25 mouse cellular contexts compared by ENCODE assay signal in genomic region chr19:9924769-9925272, GRCm38 (mm10). TPM values are rescaled to one million over a fixed set of nuclear protein-coding genes. Genes with fewer than 3 reads are reported as not detected.
DNase-seq lines count a peak whose midpoint lies in the region; ATAC-seq and TF ChIP-seq lines count a peak whose summit lies in the region.
"Had no signal": no experiment of that assay in that cellular context is flagged by ENCODE, and none has a peak within 500 bp of the region (broad histone marks: within the 10 kb centered on the region; RNA-seq: fewer than 3 reads in every experiment).

No protein-coding gene starts in this region.

- no peak for ATAC-seq in stomach, embryonic 15.5 days (ENCODE audit: insufficient read depth, low FRiP score, low read depth)
- no peak for ATAC-seq in stomach, postnatal 0 days (ENCODE audit: low FRiP score, low TSS enrichment)
- ATAC-seq: forebrain, postnatal 0 days; hindbrain, postnatal 0 days had no signal

- TF ChIP-seq EP300 in stomach, postnatal 0 days (optimal IDR thresholded peaks at IDR 0.05): no peak

- TF ChIP-seq POLR2A in kidney, adult 2 months (IDR thresholded peaks at IDR 0.05; ENCODE audit: low read depth, low read length): no peak
- TF ChIP-seq POLR2A in lung, adult 2 months (IDR thresholded peaks at IDR 0.05; ENCODE audit: borderline replicate concordance, extremely low read depth, low read depth, low read length): no peak

- no peaks in the 10 kb centered on the region for H3K27me3 ChIP-seq in kidney, adult 2 months (replicated peaks; ENCODE audit: control insufficient read depth, insufficient read depth, low read length)
- no peaks in the 10 kb centered on the region for H3K27me3 ChIP-seq in stomach, embryonic 15.5 days (replicated peaks)
- no peaks in the 10 kb centered on the region for H3K27me3 ChIP-seq in stomach, postnatal 0 days (ENCODE audit: control insufficient read depth, insufficient read depth, low read length)
- H3K27me3 ChIP-seq: CH12.LX; embryonic facial prominence, embryonic 12.5 days; lung, embryonic 15.5 days had no signal

- H3K9ac ChIP-seq in stomach, embryonic 15.5 days: no peak overlapping the region
- no peak overlapping the region for H3K9ac ChIP-seq in stomach, postnatal 0 days (ENCODE audit: low read length)
- H3K9ac ChIP-seq: embryonic facial prominence, embryonic 12.5 days; forebrain, postnatal 0 days; heart, embryonic 13.5 days; lung, embryonic 15.5 days had no signal

- H3K4me2 ChIP-seq in stomach, embryonic 15.5 days: 0 out of 2 replicates have a peak overlapping the region, but pooled peaks have one; percentile 8
- no peak overlapping the region for H3K4me2 ChIP-seq in stomach, postnatal 0 days (replicated peaks; ENCODE audit: low read depth)
- H3K4me2 ChIP-seq: embryonic facial prominence, embryonic 12.5 days; heart, embryonic 13.5 days; lung, embryonic 15.5 days had no signal

- no peaks in the 10 kb centered on the region for H3K9me3 ChIP-seq in stomach, embryonic 15.5 days
- H3K9me3 ChIP-seq in stomach, postnatal 0 days (ENCODE audit: control insufficient read depth, low read length): no peaks in the 10 kb centered on the region
- H3K9me3 ChIP-seq: embryonic facial prominence, embryonic 12.5 days; heart, embryonic 13.5 days; lung, embryonic 15.5 days had no signal

- peak overlapping the region; percentile 80; the same call in 1 of the 2 replicates for H3K27ac ChIP-seq in kidney, adult 2 months (ENCODE audit: insufficient read depth, low read depth, low read length)
- no peak overlapping the region for H3K27ac ChIP-seq in stomach, embryonic 15.5 days
- no peak overlapping the region for H3K27ac ChIP-seq in stomach, postnatal 0 days (replicated peaks)
- H3K27ac ChIP-seq: embryonic facial prominence, embryonic 12.5 days; heart, embryonic 13.5 days; hindbrain, postnatal 0 days; lung, embryonic 15.5 days had no signal

- DNase-seq in kidney, adult 2 months: peak; percentile 77
- no peak for DNase-seq in kidney, postnatal 10 days
- no peak for DNase-seq in stomach, postnatal 0 days (ENCODE audit: low spot score)
- DNase-seq in kidney, postnatal 14 days: peak; percentile 37
- no peak for DNase-seq in lung, adult 2 months
- no peak for DNase-seq in adrenal gland, postnatal 25 days
- DNase-seq: adrenal gland, adult 8-10 months; B cell, adult 2 months; cerebellum, adult 18-20 months; cerebellum, postnatal 14 days; forebrain, postnatal 0 days; gastrocnemius, postnatal 14 days; heart, adult 18-20 months; heart, postnatal 14 days; lung, postnatal 4 days; midbrain, embryonic 14.5 days; right cerebral cortex, postnatal 14 days; spleen, adult 18-20 months; thymus, postnatal 25 days had no signal

- no peaks in the 10 kb centered on the region for H3K36me3 ChIP-seq in kidney, adult 2 months (ENCODE audit: control insufficient read depth, insufficient read depth, low read length)
- no peaks in the 10 kb centered on the region for H3K36me3 ChIP-seq in stomach, embryonic 15.5 days
- H3K36me3 ChIP-seq in stomach, postnatal 0 days (ENCODE audit: control insufficient read depth, insufficient read depth, low read length): no peaks in the 10 kb centered on the region
- H3K36me3 ChIP-seq: embryonic facial prominence, embryonic 12.5 days; heart, embryonic 13.5 days; lung, embryonic 15.5 days had no signal

- H3K4me1 ChIP-seq in kidney, adult 2 months (ENCODE audit: control insufficient read depth, insufficient read depth, low read length): peaks cover 6% of the 10 kb centered on the region
- peaks cover 11% of the 10 kb centered on the region for H3K4me1 ChIP-seq in stomach, embryonic 15.5 days
- H3K4me1 ChIP-seq in stomach, postnatal 0 days (replicated peaks; ENCODE audit: control insufficient read depth, insufficient read depth): no peaks in the 10 kb centered on the region
- no peaks in the 10 kb centered on the region for H3K4me1 ChIP-seq in lung, adult 2 months (ENCODE audit: control insufficient read depth, insufficient read depth, low read length)

- 39% methylated on average over 8 of the region's 8 CpGs for WGBS in kidney, adult 2 months
- 48% methylated on average over 8 of the region's 8 CpGs for WGBS in stomach, embryonic 15.5 days
- 54% methylated on average over 8 of the region's 8 CpGs for WGBS in stomach, postnatal 0 days
- WGBS in lung, adult 2 months: 77% methylated on average over 8 of the region's 8 CpGs

- no peak overlapping the region for H3K4me3 ChIP-seq in kidney, adult 2 months (ENCODE audit: insufficient read depth, low read depth, low read length)
- no peak overlapping the region for H3K4me3 ChIP-seq in stomach, embryonic 15.5 days (replicated peaks)
- H3K4me3 ChIP-seq in stomach, postnatal 0 days (ENCODE audit: low read depth, low read length): no peak overlapping the region
- H3K4me3 ChIP-seq in lung, adult 2 months (replicated peaks; ENCODE audit: extremely low read depth, low read depth, low read length): no peak overlapping the region
- H3K4me3 ChIP-seq: embryonic facial prominence, embryonic 12.5 days; heart, embryonic 13.5 days; lung, embryonic 15.5 days had no signal

- TF ChIP-seq CTCF in kidney, adult 2 months (conservative IDR thresholded peaks at IDR 0.05; ENCODE audit: insufficient read depth, insufficient read length, low read depth, low read length): no peak
- no peak for TF ChIP-seq CTCF in stomach, postnatal 0 days (IDR thresholded peaks at IDR 0.05; ENCODE audit: low read depth)
- no peak for TF ChIP-seq CTCF in lung, adult 2 months (IDR thresholded peaks at IDR 0.05; ENCODE audit: insufficient read depth, low read length)

RNA-seq across cellular contexts. Expression of gene Incenp, which starts 25.5 kb away (rescaled TPM):
- 3.9 and 4.7 TPM in 2 replicates for polyA plus RNA-seq in kidney, adult 2 months (2012; rRNA removed)
- polyA plus RNA-seq in stomach, embryonic 15.5 days (2015; fragmentation: Nextera tagmentation; extraction: Ambion mirVana): 93.9 and 95.5 TPM in 2 replicates
- 20.7 and 23.8 TPM in 2 replicates for polyA plus RNA-seq in stomach, postnatal 0 days (2015; fragmentation: Nextera tagmentation; extraction: Ambion mirVana)
- 5.5 and 7.7 TPM in 2 replicates for polyA plus RNA-seq in lung, adult 2 months (2012; rRNA removed)
- total RNA-seq in adrenal gland, postnatal 25 days (2021): 28.3 and 32.4 TPM in 2 replicates

RNA-seq across cellular contexts. Expression of gene Fth1, which starts 55.6 kb away (rescaled TPM):
- 8,110 and 8,726 TPM in 2 replicates for polyA plus RNA-seq in kidney, adult 2 months (2012; rRNA removed)
- polyA plus RNA-seq in stomach, embryonic 15.5 days (2015; fragmentation: Nextera tagmentation; extraction: Ambion mirVana): 1,700 and 1,987 TPM in 2 replicates
- polyA plus RNA-seq in stomach, postnatal 0 days (2015; fragmentation: Nextera tagmentation; extraction: Ambion mirVana): 2,976 and 2,992 TPM in 2 replicates
- 4,642 and 7,955 TPM in 2 replicates for polyA plus RNA-seq in lung, adult 2 months (2012; rRNA removed)
- 2,505 and 2,798 TPM in 2 replicates for total RNA-seq in adrenal gland, postnatal 25 days (2021)

Comparison
In these comparisons a context has a peak if more than half of its experiments do, and no peak if none do; other contexts are left out.
1. DNase-seq: peak in kidney, adult 2 months (single experiment) and kidney, postnatal 14 days (single experiment); none in kidney, postnatal 10 days (single experiment), stomach, postnatal 0 days (single experiment), lung, adult 2 months (single experiment) and adrenal gland, postnatal 25 days (single experiment).